Mouse (Mus musculus) kidney, adult 18-20 months (tissue): Measurements from ENCODE around the gene 4931406C07Rik.

ENCODE experiments used
- DNase-seq: peaks from one replicate; pipeline ENCODE4 v3.0.0; 2021

The 4931406C07Rik gene

GRCm38 (mm10) chr9:15237516-15238296 lies 68.5 kb downstream of the 4931406C07Rik start:
- DNase-seq, result no peak

DNA sequence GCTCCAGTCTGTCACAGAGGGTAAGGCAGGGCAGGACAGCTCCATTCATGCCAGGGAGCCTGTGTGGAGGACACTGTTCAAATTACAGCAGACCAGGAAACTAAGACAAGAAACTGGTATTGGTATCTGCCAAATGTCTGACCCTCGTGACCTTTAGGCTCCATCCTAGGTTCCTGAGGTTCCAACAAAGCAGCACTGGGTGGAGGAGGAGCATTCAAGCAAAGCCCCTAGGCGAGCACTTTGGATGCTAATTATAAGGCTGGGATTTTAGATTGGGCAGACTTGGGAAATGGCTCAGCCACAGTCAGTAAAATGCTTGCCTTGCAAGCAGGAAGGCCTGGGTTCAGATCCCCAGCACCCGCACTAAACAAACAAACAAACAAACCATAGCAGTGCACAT lies 70.3 kb downstream of the 4931406C07Rik start:
- DNase-seq, result no peak

DNA sequence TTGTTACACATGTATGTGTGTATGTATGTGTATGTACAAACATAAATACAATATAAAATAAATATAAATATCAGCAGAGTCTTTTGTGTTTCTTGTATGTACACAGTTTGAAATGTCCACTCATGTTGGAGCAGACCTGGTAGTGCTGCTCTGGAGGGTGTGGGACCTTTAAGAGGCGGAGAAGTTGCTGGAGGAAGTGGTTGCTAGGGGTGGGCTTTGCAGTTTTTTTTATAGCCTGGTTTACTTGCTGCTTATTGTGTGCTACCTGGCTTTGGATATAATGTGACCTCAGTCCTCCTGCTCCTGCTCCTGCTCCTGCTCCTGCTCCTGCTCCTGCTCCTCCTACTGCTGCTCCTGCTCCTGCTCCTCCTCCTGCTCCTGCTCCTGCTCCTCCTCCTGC lies 72.6 kb downstream of the 4931406C07Rik start:
- no peak for DNase-seq
